Mouse (Mus musculus) c-Kit-positive CD71-negative TER-119-negative erythroid progenitor cells, embryonic 14.5 days (primary cell): ENCODE data around the gene Tead1.

ENCODE experiments used
- DNase-seq: peaks from one replicate; pipeline ENCODE4 v3.0.0-alpha.2; 2013; ENCODE audit warnings: low read depth

The Tead1 gene

GRCm38 (mm10) chr7:112730209-112730608 is 51.1 kb downstream of the Tead1 start:
- DNase-seq: no peak

- no peak for DNase-seq
Measured at GRCm38 (mm10) chr7:112731584-112731983, 52.5 kb downstream of the Tead1 start.

GRCm38 (mm10) chr7:112739174-112739573 is 60.1 kb downstream of the Tead1 start:
- no peak for DNase-seq

GRCm38 (mm10) chr7:112741790-112742189 is 62.7 kb downstream of the Tead1 start:
- no peak for DNase-seq

- DNase-seq: no peak
Measured at GRCm38 (mm10) chr7:112743063-112743462, 63.9 kb downstream of the Tead1 start.

DNA sequence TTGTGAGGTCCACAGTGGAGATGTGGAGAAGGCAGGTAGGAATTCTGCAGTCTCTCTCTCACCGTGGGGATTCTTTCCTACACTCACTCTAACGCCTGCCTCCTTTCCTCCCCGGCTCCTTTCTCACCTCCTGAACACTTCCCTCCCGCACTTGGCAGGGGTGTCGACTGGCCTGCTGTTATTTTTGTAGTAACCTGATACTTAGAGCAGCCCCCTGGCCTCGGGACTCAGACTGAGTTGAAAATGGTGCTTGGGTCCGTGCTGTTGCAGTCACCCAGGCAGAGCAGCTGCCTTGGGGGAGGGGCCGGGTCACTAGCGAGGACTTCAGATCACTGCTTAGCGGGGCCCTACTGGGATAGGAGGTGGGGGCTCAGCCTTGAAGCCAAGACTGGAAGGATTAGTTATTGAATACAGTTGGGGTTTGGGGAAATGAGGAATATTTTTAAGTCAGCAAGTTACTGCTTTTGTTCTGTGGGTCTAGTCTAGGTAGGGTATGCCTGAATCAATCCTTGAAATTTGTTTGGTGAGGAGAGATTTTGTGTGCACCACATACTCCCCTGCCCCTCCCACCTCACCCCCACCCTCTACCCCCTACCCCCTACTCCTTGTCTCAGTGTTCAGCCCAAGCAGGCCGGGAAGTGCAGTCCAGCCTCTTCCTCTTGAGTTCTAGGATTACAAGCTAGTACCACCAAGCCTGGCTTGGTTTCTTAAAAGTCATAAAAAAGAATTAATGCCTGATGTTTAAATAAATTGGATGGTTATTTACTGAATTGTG is 64.7 kb downstream of the Tead1 start:
- no peak for DNase-seq

GRCm38 (mm10) chr7:112747187-112747586 is 68.1 kb downstream of the Tead1 start:
- DNase-seq: no peak

GRCm38 (mm10) chr7:112747836-112748235 is 68.7 kb downstream of the Tead1 start:
- DNase-seq: no peak

- no peak for DNase-seq
Measured at GRCm38 (mm10) chr7:112748327-112748726, 69.2 kb downstream of the Tead1 start.

- DNase-seq: no peak
Measured at GRCm38 (mm10) chr7:112750101-112750500, 71.0 kb downstream of the Tead1 start.

DNA sequence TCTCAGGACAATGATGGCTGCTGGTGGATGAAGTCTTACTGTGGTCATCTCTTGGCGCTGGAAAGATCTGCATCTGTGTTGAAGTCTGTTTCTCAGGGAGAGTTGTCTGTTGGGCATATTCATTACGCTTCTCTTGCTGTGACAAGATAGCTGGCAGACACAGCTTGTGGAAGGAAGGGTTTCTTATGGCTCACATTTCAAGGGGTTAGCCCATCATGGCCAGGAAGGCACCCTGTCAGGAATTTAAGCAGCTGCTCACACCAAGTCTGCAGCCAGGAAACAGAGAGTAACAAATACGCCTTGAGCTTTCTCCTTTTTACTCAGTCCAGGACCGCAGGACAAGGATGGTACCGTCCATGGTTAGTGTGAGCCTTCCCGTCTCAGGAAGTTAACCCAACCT is 73.2 kb downstream of the Tead1 start:
- no peak for DNase-seq

DNA sequence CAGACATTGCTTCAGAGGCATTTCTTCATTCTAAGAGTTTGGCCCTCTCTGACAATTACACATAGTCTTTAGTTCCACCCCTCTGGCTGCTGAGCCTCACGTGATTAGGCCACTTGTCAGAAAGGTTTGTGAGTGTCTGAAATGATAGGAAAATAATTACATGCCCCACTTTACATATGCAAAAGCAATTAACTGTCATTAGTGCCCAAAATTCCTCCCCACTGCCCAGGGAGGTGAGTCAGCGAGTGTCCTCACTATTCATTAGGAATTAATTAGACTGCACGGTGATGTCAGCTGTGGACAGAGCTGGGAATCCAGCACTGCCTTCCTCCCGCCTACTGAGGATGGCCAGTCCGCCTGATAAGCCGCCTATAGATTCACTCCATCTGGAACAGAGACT is 74.2 kb downstream of the Tead1 start:
- DNase-seq: no peak

- no peak for DNase-seq
Measured at GRCm38 (mm10) chr7:112759359-112759975, 80.3 kb downstream of the Tead1 start.

DNA sequence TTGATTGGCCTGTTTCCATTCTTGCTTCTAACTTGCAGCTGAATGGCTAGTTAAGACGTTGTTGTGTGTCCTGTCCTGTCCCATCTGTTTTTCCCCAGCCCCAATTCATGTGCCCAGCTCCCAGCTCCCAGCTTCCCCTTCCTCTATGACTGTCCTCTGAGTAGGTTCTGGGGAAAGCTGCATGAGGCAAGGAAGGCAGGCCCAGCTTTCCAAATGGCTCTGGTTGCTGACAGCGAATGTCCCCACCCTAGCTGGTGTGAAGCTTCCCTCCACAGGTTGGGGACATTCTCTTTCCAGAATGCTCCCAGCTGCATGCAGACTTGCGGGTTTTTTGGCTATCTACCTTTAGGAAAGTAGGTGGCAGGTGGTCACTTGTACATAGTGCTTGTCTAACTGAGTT is 81.2 kb downstream of the Tead1 start:
- DNase-seq: no peak

GRCm38 (mm10) chr7:112760782-112761181 is 81.7 kb downstream of the Tead1 start:
- no peak for DNase-seq

GRCm38 (mm10) chr7:112762870-112763269 is 83.8 kb downstream of the Tead1 start:
- no peak for DNase-seq

DNA sequence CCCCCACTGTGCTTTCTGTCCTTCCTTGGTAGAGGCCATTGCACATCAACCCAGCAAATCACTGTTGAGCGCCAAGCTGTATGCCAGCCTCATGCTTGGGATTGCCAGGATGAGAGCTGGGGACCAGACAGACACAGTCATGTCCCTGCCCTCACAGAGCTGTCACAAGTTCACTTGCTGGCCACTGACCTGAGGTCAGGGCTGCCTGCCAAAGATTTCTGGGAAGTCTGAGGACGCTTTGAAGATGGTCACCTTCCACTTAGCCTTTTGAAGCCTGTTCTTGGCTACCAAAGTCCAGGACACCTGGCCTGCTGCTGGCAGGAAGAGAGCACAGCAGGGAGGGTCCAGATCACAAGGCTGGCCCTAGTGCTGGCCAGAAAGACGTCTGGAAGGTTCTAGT is 84.4 kb downstream of the Tead1 start:
- DNase-seq: no peak

- no peak for DNase-seq
Measured at GRCm38 (mm10) chr7:112764921-112765320, 85.8 kb downstream of the Tead1 start.

GRCm38 (mm10) chr7:112769866-112770265 is 90.7 kb downstream of the Tead1 start:
- no peak for DNase-seq

GRCm38 (mm10) chr7:112771461-112771860 is 92.3 kb downstream of the Tead1 start:
- DNase-seq: no peak

GRCm38 (mm10) chr7:112772777-112773176 is 93.7 kb downstream of the Tead1 start:
- DNase-seq: no peak

DNA sequence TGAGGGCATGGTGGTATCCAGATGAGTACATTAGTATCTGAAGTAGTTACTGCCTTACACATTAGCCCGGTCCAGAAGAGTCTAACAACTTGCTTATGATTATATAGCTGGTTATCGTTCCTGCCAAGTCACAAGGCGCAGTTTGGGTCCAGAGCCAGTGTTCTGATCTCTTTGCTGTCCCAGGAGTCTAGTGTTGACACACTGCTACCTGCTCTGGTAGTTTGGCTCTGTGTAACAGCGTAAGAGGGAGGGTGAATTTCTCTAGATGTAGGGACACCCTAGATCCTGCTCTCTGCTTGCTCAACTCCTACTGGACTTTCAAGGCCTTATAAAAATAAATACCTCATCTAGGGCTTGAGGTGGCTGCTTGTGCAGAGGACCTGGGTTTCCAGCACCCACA is 94.5 kb downstream of the Tead1 start:
- no peak for DNase-seq

- no peak for DNase-seq
Measured at GRCm38 (mm10) chr7:112775816-112776215, 96.7 kb downstream of the Tead1 start.

- DNase-seq: no peak
Measured at GRCm38 (mm10) chr7:112776670-112777069, 97.6 kb downstream of the Tead1 start.
